Mouse (Mus musculus) ovary, postnatal 36 days (tissue): ENCODE measurements around the gene Golim4.

Source experiments
- DNase-seq: peaks from one replicate; pipeline ENCODE4 v3.0.0; 2022; ENCODE audit warnings: low spot score, mixed read lengths

The Golim4 gene

GRCm38 (mm10) chr3:75925123-75925522, 31.6 kb downstream of the Golim4 start:
- no peak for DNase-seq

- DNase-seq = no peak
Observed at GRCm38 (mm10) chr3:75917770-75918503, 38.8 kb downstream of the Golim4 start.

GRCm38 (mm10) chr3:75912786-75913185, 44.0 kb downstream of the Golim4 start:
- DNase-seq = no peak

- DNase-seq = no peak
Observed at GRCm38 (mm10) chr3:75910768-75911167, 46.0 kb downstream of the Golim4 start.

- no peak for DNase-seq
Observed at GRCm38 (mm10) chr3:75910257-75910656, 46.5 kb downstream of the Golim4 start.

GRCm38 (mm10) chr3:75901903-75902598, 54.7 kb downstream of the Golim4 start:
- no peak for DNase-seq

GRCm38 (mm10) chr3:75895075-75895474, 61.7 kb downstream of the Golim4 start:
- no peak for DNase-seq

- no peak for DNase-seq
Observed at GRCm38 (mm10) chr3:75891581-75891980, 65.2 kb downstream of the Golim4 start.

- no peak for DNase-seq
Observed at GRCm38 (mm10) chr3:75889323-75889722, 67.4 kb downstream of the Golim4 start.

GRCm38 (mm10) chr3:75881582-75881981, 75.2 kb downstream of the Golim4 start:
- DNase-seq = no peak

- DNase-seq = no peak
Observed at GRCm38 (mm10) chr3:75879269-75879668, 77.5 kb downstream of the Golim4 start.

GRCm38 (mm10) chr3:75868886-75869285, 87.9 kb downstream of the Golim4 start:
- DNase-seq = no peak

- no peak for DNase-seq
Observed at GRCm38 (mm10) chr3:75864203-75864602, 92.5 kb downstream of the Golim4 start.

- DNase-seq = peak; percentile 50
Observed at GRCm38 (mm10) chr3:75861677-75862076, 95.1 kb downstream of the Golim4 start.

GRCm38 (mm10) chr3:75860760-75861159, 96.0 kb downstream of the Golim4 start:
- DNase-seq = peak; percentile 24

- no peak for DNase-seq
Observed at GRCm38 (mm10) chr3:75835286-75835967, 121.3 kb downstream of the Golim4 start.

- no peak for DNase-seq
Observed at GRCm38 (mm10) chr3:75834827-75835226, 121.9 kb downstream of the Golim4 start.
